Mouse (Mus musculus) heart, embryonic 13.5 days (tissue): ENCODE measurements around the gene Itpr1. TPM values are rescaled to one million over a fixed set of nuclear protein-coding genes. Genes with fewer than 3 reads are reported as not detected.
"Not testable (repeated sequence)": the region's sequence is repeated elsewhere in the genome, so short reads cannot be mapped to it uniquely, and the experiment has no call there.

ENCODE experiments used
- ATAC-seq: fragments of 200-750 bp; cut with Nextera tagmentation; 2 replicates; pipeline ENCODE4 v1.8.0; 2017; ENCODE audit warnings: moderate TSS enrichment; ENCODE audit not compliant: insufficient number of reproducible peaks, low FRiP score, low TSS enrichment; ENCODE audit errors: extremely low read depth
- H3K27ac ChIP-seq: fragments of 300-500 bp; sonication (generic); replicated peaks from 2 replicates; pipeline ENCODE4 v1.5.1; 2015; ENCODE audit warnings: moderate library complexity, mild to moderate bottlenecking, inconsistent platforms
- H3K27me3 ChIP-seq: fragments of 300-500 bp; sonication (generic); replicated peaks from 2 replicates; pipeline ENCODE4 v1.6.1; 2015; ENCODE audit warnings: mild to moderate bottlenecking, inconsistent platforms
- H3K36me3 ChIP-seq: fragments of 300-500 bp; sonication (generic); 2 replicates; pipeline ENCODE4 v1.6.1; 2015; ENCODE audit warnings: mild to moderate bottlenecking, inconsistent platforms
- H3K4me1 ChIP-seq: fragments of 300-500 bp; sonication (generic); 2 replicates; pipeline ENCODE4 v1.6.1; 2015; ENCODE audit warnings: inconsistent platforms
- H3K4me2 ChIP-seq: fragments of 300-500 bp; sonication (generic); 2 replicates; pipeline ENCODE4 v1.6.1; 2015; ENCODE audit warnings: inconsistent platforms, mild to moderate bottlenecking, moderate library complexity
- H3K4me3 ChIP-seq: fragments of 300-500 bp; sonication (generic); 2 replicates; pipeline ENCODE4 v1.5.1; 2015; ENCODE audit warnings: moderate library complexity, mild to moderate bottlenecking, inconsistent platforms
- H3K9ac ChIP-seq: fragments of 300-500 bp; sonication (generic); 2 replicates; pipeline ENCODE4 v1.6.1; 2015; ENCODE audit warnings: inconsistent platforms, mild to moderate bottlenecking, moderate library complexity
- H3K9me3 ChIP-seq: fragments of 300-500 bp; sonication (generic); 2 replicates; pipeline ENCODE4 v1.6.1; 2016; ENCODE audit warnings: inconsistent platforms
- WGBS: fragments of 180-500 bp; shearing (Covaris S2); methylation state at CpG from one replicate; pipeline ENCODE4 v1.1.7; 2015; ENCODE audit warnings: mixed read lengths; 5-methylcytosine and 5-hydroxymethylcytosine counted together
- polyA plus RNA-seq: library from polyadenylated mRNA; unstranded; fragments of >200 nt; fragmentation: Nextera tagmentation; extraction: Ambion mirVana; gene quantifications from 2 replicates; pipeline ENCODE4 v1.2.1, GENCODE M21; 2015

Itpr1 gene
- polyA plus RNA-seq, 1 experiment from 2014 or later, result 12.1 TPM

DNA sequence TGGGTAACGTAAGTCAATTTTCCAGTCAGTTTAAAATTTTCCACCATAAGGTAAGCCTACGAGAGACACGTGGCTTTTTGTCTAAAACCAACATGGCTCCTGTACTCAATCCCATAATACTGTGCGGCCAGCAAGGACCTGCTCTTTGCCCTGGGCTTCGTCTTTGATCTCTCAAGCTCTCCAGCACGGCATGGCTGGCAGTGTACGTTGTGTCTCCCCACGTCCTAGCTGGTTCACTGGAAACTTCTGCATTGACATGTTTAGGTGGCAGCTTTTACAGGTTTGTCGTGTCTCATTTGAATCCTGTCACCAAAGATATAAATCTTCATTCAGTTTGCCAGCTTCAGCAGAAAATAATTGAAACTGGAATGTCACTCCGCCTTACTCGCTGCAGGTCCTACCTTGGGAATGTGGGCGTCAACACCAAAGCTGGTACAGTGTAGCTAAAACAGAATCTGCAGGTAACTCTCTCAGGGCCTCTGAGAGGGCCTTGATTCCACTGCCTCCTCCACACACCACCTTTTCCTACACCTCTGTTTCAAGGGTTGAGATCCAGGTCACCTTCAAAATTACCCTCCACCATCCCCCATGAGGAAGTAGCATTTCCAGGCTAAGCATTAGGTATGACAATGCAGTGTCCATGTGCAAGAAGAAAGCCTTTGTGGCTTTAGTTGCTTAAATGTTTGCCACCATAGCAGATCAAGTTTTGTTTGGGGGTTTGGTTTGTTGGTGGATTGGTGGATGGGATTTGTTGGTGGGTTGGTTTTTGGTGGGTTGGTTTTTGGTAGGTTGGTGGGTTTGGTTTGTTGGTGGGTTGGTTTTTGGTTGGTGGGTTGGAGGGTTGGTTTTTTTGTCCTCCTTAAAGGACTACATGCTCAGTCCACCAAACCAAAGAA, 339.1 kb downstream of the Itpr1 start:
- Histone ChIP-seq H3K4me3 (no peak overlapping the region), H3K4me1 (no peaks in the 10 kb centered on the region), H3K27ac (no peak overlapping the region), H3K27me3 (no peaks in the 10 kb centered on the region), H3K9ac (no peak overlapping the region), H3K36me3 (peaks cover 50% of the 10 kb centered on the region), H3K4me2 (no peak overlapping the region), H3K9me3 (no peaks in the 10 kb centered on the region)
- no peak for ATAC-seq
- 87% methylated on average over 12 of the region's 12 CpGs for WGBS

GRCm38 (mm10) chr6:108553013-108553412, 340.1 kb downstream of the Itpr1 start:
- H3K4me1 ChIP-seq, result no peaks in the 10 kb centered on the region
- H3K27me3 ChIP-seq, result no peaks in the 10 kb centered on the region
- peaks cover 49% of the 10 kb centered on the region for H3K36me3 ChIP-seq
- 88% methylated on average over 3 of the region's 3 CpGs for WGBS
- no peaks in the 10 kb centered on the region for H3K9me3 ChIP-seq
- no peak for ATAC-seq
- no peak overlapping the region for H3K9ac ChIP-seq
- H3K4me2 ChIP-seq, result no peak overlapping the region
- no peak overlapping the region for H3K4me3 ChIP-seq
- no peak overlapping the region for H3K27ac ChIP-seq

- no peak for ATAC-seq
- Histone ChIP-seq H3K4me2 (no peak overlapping the region), H3K4me1 (no peaks in the 10 kb centered on the region), H3K9ac (no peak overlapping the region), H3K27me3 (no peaks in the 10 kb centered on the region), H3K9me3 (no peaks in the 10 kb centered on the region), H3K36me3 (peaks cover 49% of the 10 kb centered on the region), H3K27ac (no peak overlapping the region), H3K4me3 (no peak overlapping the region)
- 78% methylated on average over 4 of the region's 4 CpGs for WGBS
These were observed 340.6 kb downstream of the Itpr1 start for GRCm38 (mm10) chr6:108553536-108553935.

GRCm38 (mm10) chr6:108554389-108554788, 341.5 kb downstream of the Itpr1 start:
- H3K4me1 ChIP-seq, result no peaks in the 10 kb centered on the region
- no peaks in the 10 kb centered on the region for H3K27me3 ChIP-seq
- 89% methylated on average over 4 of the region's 4 CpGs for WGBS
- no peaks in the 10 kb centered on the region for H3K9me3 ChIP-seq
- H3K27ac ChIP-seq, result no peak overlapping the region
- H3K4me3 ChIP-seq, result no peak overlapping the region
- no peak overlapping the region for H3K4me2 ChIP-seq
- no peak for ATAC-seq
- H3K9ac ChIP-seq, result no peak overlapping the region
- peaks cover 47% of the 10 kb centered on the region for H3K36me3 ChIP-seq

- H3K27me3 ChIP-seq, result no peaks in the 10 kb centered on the region
- H3K4me1 ChIP-seq, result no peaks in the 10 kb centered on the region
- no peaks in the 10 kb centered on the region for H3K9me3 ChIP-seq
- ATAC-seq, result no peak
- no peak overlapping the region for H3K9ac ChIP-seq
- WGBS, result 79% methylated on average over 5 of the region's 5 CpGs
- peaks cover 44% of the 10 kb centered on the region for H3K36me3 ChIP-seq
- H3K4me2 ChIP-seq, result no peak overlapping the region
- H3K27ac ChIP-seq, result no peak overlapping the region
- no peak overlapping the region for H3K4me3 ChIP-seq
These were observed 342.0 kb downstream of the Itpr1 start for GRCm38 (mm10) chr6:108554878-108555277.

DNA sequence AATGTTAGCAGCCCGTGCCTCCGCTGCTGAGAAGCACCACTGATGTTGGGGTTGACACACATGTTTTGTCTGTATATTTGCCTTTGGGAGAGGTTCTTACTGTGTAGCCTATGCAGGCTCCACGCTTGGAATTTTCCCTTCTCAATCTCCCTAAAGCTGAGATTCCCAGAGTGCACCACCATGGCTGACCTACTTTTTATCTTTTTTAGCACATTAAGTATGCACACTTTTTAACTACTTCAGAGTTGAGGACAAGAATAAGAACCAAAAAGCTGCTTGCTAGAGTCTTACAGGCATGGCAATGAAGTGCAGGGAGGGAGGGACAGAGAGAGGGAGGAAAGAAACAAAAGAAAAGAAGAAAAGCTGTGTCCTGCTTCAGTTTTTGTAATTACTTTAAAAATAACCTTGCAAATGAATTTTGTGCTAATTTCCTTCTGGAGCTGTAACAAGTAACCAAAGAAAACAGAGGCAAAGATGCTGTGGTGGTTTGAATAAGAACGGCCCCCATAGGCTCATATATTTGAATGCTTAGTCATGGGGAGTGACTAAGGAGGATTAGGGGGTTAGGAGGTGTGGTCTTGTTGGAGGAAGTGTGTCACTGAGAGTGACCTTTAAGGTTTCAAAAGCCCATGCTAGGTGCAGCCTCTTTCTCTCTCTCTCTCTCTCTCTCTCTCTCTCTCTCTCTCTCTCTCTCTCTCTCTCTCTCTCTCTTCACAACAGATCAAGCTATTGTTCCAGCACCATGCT, 344.9 kb downstream of the Itpr1 start:
- Histone ChIP-seq H3K36me3 (peaks cover 22% of the 10 kb centered on the region), H3K9me3 (no peaks in the 10 kb centered on the region), H3K27ac (no peak overlapping the region), H3K27me3 (no peaks in the 10 kb centered on the region), H3K4me2 (no peak overlapping the region), H3K4me3 (no peak overlapping the region), H3K9ac (no peak overlapping the region), H3K4me1 (no peaks in the 10 kb centered on the region)
- ATAC-seq, result no peak
- 88% methylated on average over 4 of the region's 4 CpGs for WGBS

DNA sequence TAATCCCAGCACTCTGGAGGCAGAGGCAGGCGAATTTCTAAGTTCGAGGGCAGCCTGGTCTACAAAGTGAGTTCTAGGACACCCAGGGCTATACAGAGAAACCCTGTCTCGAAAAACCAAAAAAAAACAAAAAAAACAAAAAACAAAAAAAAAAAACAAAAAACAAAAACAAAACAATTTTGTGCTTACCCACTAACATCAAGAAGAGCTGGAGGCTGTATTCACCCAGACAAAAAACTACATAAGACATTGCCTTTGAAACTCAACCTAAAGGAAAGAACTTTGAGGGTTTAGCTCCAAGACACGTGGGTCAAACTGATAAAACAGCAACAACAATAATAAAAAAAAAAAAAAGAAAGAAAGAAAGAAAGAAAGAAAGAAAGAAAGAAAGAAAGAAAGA, 346.3 kb downstream of the Itpr1 start:
- H3K4me2 ChIP-seq, H3K9me3 ChIP-seq, H3K9ac ChIP-seq, H3K4me3 ChIP-seq, H3K27me3 ChIP-seq, ATAC-seq, H3K4me1 ChIP-seq, H3K27ac ChIP-seq: not testable (repeated sequence)
- peaks cover 16% of the 10 kb centered on the region for H3K36me3 ChIP-seq
- WGBS, result 79% methylated on average over 4 of the region's 4 CpGs

- Histone ChIP-seq H3K27ac (no peak overlapping the region), H3K4me1 (peaks cover 4% of the 10 kb centered on the region; the same call in 1 of the 2 replicates), H3K4me3 (no peak overlapping the region), H3K9me3 (no peaks in the 10 kb centered on the region), H3K27me3 (no peaks in the 10 kb centered on the region), H3K9ac (no peak overlapping the region), H3K4me2 (no peak overlapping the region), H3K36me3 (no peaks in the 10 kb centered on the region)
- 81% methylated on average over 2 of the region's 2 CpGs for WGBS
- ATAC-seq, result no peak
These were observed 350.1 kb downstream of the Itpr1 start for GRCm38 (mm10) chr6:108562971-108563370.

GRCm38 (mm10) chr6:108565447-108565846, 352.6 kb downstream of the Itpr1 start:
- H3K4me3 ChIP-seq, H3K27ac ChIP-seq, H3K36me3 ChIP-seq, H3K4me2 ChIP-seq, H3K27me3 ChIP-seq, H3K9me3 ChIP-seq, H3K9ac ChIP-seq, ATAC-seq: not testable (repeated sequence)
- WGBS, result 74% methylated on average over 18 of the region's 18 CpGs
- peaks cover 14% of the 10 kb centered on the region for H3K4me1 ChIP-seq

- Histone ChIP-seq H3K4me2 (no peak overlapping the region), H3K4me3 (no peak overlapping the region), H3K9ac (no peak overlapping the region), H3K27me3 (no peaks in the 10 kb centered on the region), H3K36me3 (no peaks in the 10 kb centered on the region), H3K4me1 (peaks cover 23% of the 10 kb centered on the region), H3K27ac (no peak overlapping the region), H3K9me3 (no peaks in the 10 kb centered on the region)
- ATAC-seq, result no peak
These were observed 353.7 kb downstream of the Itpr1 start for GRCm38 (mm10) chr6:108566549-108566948.

- H3K9me3 ChIP-seq, result no peaks in the 10 kb centered on the region
- H3K4me2 ChIP-seq, result no peak overlapping the region
- 58% methylated on average over 7 of the region's 7 CpGs for whole genome bisulfite sequencing
- no peak overlapping the region for H3K4me3 ChIP-seq
- no peak overlapping the region for H3K9ac ChIP-seq
- no peaks in the 10 kb centered on the region for H3K36me3 ChIP-seq
- H3K27ac ChIP-seq, result peak overlapping the region; percentile 50
- peaks cover 26% of the 10 kb centered on the region for H3K4me1 ChIP-seq
- H3K27me3 ChIP-seq, result no peaks in the 10 kb centered on the region
- ATAC-seq, result no peak
These were observed 356.7 kb downstream of the Itpr1 start for GRCm38 (mm10) chr6:108569460-108570187.
